Mouse (Mus musculus): Measurements from ENCODE around the gene Dph1.

GRCm38 (mm10) chr11:75141913-75142312, 49.1 kb downstream of the Dph1 start:
- TF ChIP-seq CTCF (IDR thresholded peaks at IDR 0.05; ENCODE audit: insufficient read depth, low read depth, low read length) (no peak), POLR2A (IDR thresholded peaks at IDR 0.05; ENCODE audit: insufficient read depth, low read depth, low read length) (no peak)

All from olfactory bulb, adult 2 months (tissue).